Mouse (Mus musculus) cortical plate, adult 2 months (tissue): ENCODE data around the gene B230217C12Rik.

Experiments
- CTCF ChIP-seq: fragments of 200-500 bp; IDR thresholded peaks from 2 replicates; pipeline ENCODE4 v1.5.1; 2011; ENCODE audit warnings: mild to moderate bottlenecking, control low read depth, low read length; ENCODE audit not compliant: insufficient read depth; ENCODE audit errors: extremely low read depth
- POLR2A ChIP-seq: fragments of 200-500 bp; IDR thresholded peaks from 2 replicates; pipeline ENCODE4 v1.6.1; 2011; ENCODE audit warnings: mild to moderate bottlenecking, low read length, control low read depth; ENCODE audit not compliant: insufficient read depth; ENCODE audit errors: extremely low read depth

DNA sequence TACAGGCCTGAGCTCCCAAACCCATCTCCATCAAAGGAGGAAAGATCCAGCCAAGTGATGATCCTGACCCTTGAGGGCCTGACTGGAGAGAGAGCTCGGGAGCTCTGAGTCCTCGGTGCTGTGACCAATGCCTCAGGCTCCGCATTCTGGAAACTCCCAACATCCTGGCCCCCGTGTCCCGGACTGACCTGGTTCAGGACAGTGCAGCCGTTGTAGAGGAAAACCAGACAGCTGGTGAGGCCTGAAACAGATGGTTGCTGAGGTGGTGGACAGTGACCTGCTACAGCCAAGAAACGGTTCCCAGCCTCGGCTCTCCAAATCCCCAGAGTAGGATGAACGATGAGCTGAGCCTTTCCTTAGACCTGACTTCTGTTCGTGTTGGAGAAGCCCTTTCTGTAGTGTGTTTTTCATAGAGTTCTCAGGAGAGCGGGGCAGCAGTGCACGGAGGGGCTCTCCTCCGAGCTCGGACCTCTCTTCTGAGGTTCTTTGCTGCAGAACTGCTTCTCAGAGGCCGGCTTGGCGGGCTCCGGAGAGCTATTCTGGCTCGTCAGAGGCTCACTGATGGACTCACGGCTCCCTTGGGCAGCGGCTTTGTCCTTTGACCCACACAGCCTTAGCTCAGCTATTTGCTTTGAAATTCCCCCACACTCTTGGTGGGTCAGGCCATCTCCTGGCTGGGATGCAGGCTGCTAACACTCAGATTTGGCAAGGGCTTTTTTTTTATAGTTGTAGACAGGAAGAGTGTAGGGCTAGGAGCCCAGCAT, 17.6 kb upstream of the B230217C12Rik start:
- TF ChIP-seq CTCF (no peak), POLR2A (no peak)
